Mouse (Mus musculus): ENCODE data around the gene Arid3c. TPM values are rescaled to one million over a fixed set of nuclear protein-coding genes. Genes with fewer than 3 reads are reported as not detected.
"Not testable (repeated sequence)": the region's sequence is repeated elsewhere in the genome, so short reads cannot be mapped to it uniquely, and the experiment has no call there.

The Arid3c gene
- polyA plus RNA-seq, 1 experiment from 2014 or later, result not detected

DNA sequence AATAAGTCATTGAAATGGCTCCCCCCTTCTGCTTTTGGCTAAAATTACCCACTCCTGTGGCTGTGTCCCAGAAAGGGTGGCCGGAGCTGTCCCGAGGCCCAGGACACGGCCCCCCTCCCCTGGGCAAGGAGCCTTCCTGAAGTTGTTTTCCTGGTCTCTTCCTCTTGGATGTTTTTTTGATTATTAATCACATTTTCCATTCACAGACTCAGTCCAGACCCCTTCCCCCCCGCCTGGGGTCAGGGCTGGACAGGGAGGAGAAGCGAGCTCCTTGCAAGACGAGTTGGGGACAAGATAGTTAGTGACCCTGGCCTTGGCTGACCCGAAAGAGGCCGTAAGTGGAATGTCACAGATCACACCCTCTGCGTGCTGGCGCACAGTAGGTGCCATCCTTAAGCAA, 31.2 kb downstream of the Arid3c start, which contains the start of gene Il11ra1:
Il11ra1 (plus strand) TSS at position 207 of the 400 bp plus-strand sequence.
- not testable (repeated sequence) for H3K36me3 ChIP-seq; H3K9me3 ChIP-seq; H3K4me1 ChIP-seq; H3K9ac ChIP-seq; H3K27me3 ChIP-seq; H3K4me3 ChIP-seq; H3K27ac ChIP-seq; ATAC-seq (ENCODE audit: borderline replicate concordance, extremely low read depth, low FRiP score, low TSS enrichment)
- H3K4me2 ChIP-seq, result peak within 1 kb of the TSS; percentile 24; the same call in 1 of the 2 replicates
- 69% methylated on average over 10 of the region's 10 CpGs for WGBS

GRCm38 (mm10) chr4:41698421-41699016, 32.4 kb downstream of the Arid3c start:
- H3K4me2 ChIP-seq, result peak overlapping the region; percentile 24; the same call in 1 of the 2 replicates
- H3K9me3 ChIP-seq; H3K27ac ChIP-seq; ATAC-seq (ENCODE audit: borderline replicate concordance, extremely low read depth, low FRiP score, low TSS enrichment); H3K27me3 ChIP-seq; H3K4me1 ChIP-seq; H3K4me3 ChIP-seq; H3K36me3 ChIP-seq; H3K9ac ChIP-seq: not testable (repeated sequence)
- 5% methylated on average over 25 of the region's 32 CpGs for WGBS

DNA sequence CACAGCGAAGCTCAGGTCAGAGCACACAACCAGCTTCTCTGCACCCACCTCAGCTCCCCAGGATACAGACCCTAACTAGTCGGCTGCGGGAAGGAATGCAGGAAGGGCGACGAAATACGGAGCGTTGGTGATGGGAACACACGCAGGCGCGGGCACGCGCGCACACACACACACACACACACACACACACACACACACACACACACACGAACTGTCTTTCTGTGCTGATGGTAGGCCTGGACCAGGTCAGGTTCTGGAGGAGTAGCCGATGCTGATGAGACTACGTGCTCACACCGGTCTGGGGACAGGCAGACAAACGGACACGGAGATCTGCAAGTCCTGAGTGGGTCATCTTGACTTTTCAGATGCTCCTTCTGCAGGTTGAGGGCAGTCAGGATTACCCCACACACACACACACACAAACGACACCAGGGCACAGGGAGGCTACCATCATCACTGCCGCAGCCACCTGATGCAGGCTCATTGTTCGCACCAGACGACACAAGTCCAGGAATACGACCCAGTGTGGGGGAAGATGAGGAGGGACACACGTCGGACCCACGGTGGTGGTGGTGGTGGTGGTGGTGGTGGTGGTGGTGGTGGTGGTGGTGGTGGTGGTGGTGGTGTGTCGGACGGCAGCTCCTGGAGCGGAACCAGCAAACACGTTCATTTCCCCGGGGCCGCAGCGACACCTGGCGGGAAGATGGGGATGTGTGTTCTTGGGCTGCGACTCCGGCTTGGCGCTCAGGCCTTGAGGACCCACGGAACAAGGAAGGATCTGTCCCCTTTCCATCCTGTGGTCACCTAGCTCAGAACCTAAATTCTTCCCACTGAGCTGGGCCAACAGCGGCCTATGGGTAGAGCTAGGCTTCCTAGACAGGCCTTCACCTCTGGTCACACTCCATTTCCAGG, 33.8 kb downstream of the Arid3c start, which contains the start of gene Cntfr:
Cntfr (minus strand) TSS at position 160 of the 912 bp plus-strand sequence.
- not testable (repeated sequence) for H3K27ac ChIP-seq; H3K9ac ChIP-seq; H3K9me3 ChIP-seq; H3K27me3 ChIP-seq; H3K4me3 ChIP-seq; H3K4me1 ChIP-seq; H3K36me3 ChIP-seq; ATAC-seq (ENCODE audit: borderline replicate concordance, extremely low read depth, low FRiP score, low TSS enrichment)
- WGBS, result 14% methylated on average over 24 of the region's 40 CpGs
- H3K4me2 ChIP-seq, result peak within 1 kb of the TSS; percentile 50

DNA sequence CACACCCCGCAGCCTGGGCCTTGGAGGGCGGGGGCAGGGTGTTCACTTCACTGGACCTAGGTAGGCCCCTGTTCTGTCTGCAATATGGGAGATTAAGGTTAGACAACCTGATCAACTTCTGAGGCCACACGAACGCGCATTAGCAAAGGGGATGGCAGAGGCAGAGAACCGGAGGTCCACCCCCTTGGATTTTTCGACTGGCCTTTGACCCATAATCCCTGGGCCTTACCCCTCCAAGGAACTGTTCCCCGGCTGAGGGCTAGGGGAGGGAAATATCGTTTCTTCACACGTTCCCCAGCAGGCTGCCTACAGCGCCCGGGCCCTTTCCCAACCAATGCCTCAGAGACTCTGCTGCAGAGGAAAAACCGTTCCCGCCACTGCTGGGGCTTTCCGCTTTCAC, 34.5 kb downstream of the Arid3c start:
- not testable (repeated sequence) for H3K36me3 ChIP-seq; ATAC-seq (ENCODE audit: borderline replicate concordance, extremely low read depth, low FRiP score, low TSS enrichment); H3K27ac ChIP-seq; H3K4me3 ChIP-seq; H3K4me1 ChIP-seq; H3K9me3 ChIP-seq; H3K27me3 ChIP-seq; H3K9ac ChIP-seq; H3K4me2 ChIP-seq
- 15% methylated on average over 11 of the region's 15 CpGs for WGBS

DNA sequence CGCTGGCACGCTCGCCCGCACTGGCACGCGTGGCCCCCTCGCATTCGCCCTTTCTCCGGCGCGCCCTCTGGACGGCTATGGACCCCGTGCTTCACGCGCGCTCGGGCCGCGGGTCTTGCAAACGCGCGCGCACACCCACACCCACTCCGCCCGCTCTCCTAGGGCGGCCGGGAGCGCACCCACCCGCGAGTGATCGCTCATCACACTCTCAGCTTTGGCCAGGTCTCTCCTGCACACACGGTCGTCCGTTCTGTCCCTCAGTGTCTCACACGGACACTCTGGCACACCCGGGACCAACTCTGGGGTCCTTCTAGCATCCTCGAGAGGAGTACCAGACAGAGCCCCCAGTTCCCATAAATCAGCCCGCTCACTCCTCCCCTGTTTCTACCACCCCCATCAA, 35.1 kb downstream of the Arid3c start:
- H3K9ac ChIP-seq; H3K9me3 ChIP-seq; H3K4me3 ChIP-seq; H3K27me3 ChIP-seq; H3K27ac ChIP-seq; ATAC-seq (ENCODE audit: borderline replicate concordance, extremely low read depth, low FRiP score, low TSS enrichment); H3K36me3 ChIP-seq; H3K4me1 ChIP-seq: not testable (repeated sequence)
- 1% methylated on average over 18 of the region's 38 CpGs for WGBS
- H3K4me2 ChIP-seq, result peak overlapping the region; percentile 50

- not testable (repeated sequence) for H3K27ac ChIP-seq; H3K36me3 ChIP-seq; H3K4me2 ChIP-seq; H3K9ac ChIP-seq; H3K9me3 ChIP-seq; ATAC-seq (ENCODE audit: borderline replicate concordance, extremely low read depth, low FRiP score, low TSS enrichment); H3K4me1 ChIP-seq; H3K4me3 ChIP-seq; H3K27me3 ChIP-seq
- 23% methylated on average over 4 of the region's 4 CpGs for WGBS
These were observed 37.4 kb downstream of the Arid3c start for GRCm38 (mm10) chr4:41693511-41693910.

GRCm38 (mm10) chr4:41690014-41690413, 40.9 kb downstream of the Arid3c start:
- H3K9me3 ChIP-seq, H3K27me3 ChIP-seq, H3K27ac ChIP-seq, H3K4me2 ChIP-seq, H3K4me3 ChIP-seq, H3K36me3 ChIP-seq, H3K4me1 ChIP-seq, H3K9ac ChIP-seq: not testable (repeated sequence)
- peak; percentile 47; the same call in 1 of the 2 replicates for ATAC-seq (ENCODE audit: borderline replicate concordance, extremely low read depth, low FRiP score, low TSS enrichment)
- WGBS, result no CpG with 5 or more reads among the region's 4 CpGs

DNA sequence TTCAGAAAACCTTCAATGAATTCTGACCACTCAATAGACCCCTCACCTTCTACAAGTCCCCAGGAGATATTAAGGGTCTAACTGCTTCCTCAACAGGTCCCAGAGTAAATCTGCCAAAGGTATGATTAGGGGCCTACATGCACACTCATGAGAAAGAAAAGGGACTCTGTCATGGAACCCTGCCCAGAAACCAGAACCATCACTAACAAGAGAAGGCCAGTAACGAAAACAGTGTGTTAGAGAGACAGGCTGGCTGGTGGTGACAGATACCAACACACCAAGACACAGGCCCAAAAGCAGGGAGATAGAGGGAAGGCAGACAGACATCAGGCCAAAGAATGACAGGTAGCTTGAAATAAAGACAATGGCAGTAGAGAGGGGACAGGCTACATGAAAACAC, 42.4 kb downstream of the Arid3c start:
- not testable (repeated sequence) for H3K4me3 ChIP-seq; ATAC-seq (ENCODE audit: borderline replicate concordance, extremely low read depth, low FRiP score, low TSS enrichment); H3K36me3 ChIP-seq; H3K4me1 ChIP-seq; H3K4me2 ChIP-seq; H3K9ac ChIP-seq; H3K9me3 ChIP-seq; H3K27me3 ChIP-seq
- peak overlapping the region; percentile 70 for H3K27ac ChIP-seq
- WGBS, result 27% methylated on average over 1 of the region's 1 CpGs

DNA sequence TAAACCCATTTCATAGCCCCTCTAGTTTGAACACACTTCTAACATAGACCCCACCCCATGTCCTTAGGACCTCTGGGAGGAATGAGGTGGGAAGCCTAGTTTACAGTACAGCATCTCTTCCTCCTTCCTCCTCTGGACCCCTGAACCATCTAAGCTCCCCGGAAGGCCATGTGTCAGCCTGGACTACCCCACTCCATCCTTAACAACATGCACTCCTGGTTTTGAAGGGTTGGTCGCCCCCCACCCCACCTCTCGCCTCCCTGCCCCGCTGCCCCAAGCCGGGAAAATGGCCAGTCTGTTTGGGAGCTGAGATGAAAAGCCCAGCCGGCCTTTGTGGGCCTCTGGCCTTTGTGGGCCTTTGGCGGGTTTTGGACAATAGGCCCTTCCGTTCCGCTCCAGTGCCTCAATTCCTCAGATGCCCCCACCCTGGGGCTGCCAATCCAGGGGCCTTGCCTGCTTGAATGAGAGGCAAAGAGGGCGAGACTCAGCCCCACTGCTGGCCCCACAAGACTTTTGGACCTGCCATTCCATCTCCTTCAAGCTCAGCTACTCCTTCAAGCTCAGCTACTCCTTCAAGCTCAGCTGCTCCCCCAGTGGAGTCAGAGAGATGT, 45.0 kb downstream of the Arid3c start:
- not testable (repeated sequence) for H3K27ac ChIP-seq; H3K36me3 ChIP-seq; H3K4me2 ChIP-seq; H3K27me3 ChIP-seq; ATAC-seq (ENCODE audit: borderline replicate concordance, extremely low read depth, low FRiP score, low TSS enrichment); H3K9ac ChIP-seq; H3K9me3 ChIP-seq; H3K4me3 ChIP-seq
- 65% methylated on average over 10 of the region's 10 CpGs for WGBS
- peaks cover 18% of the 10 kb centered on the region for H3K4me1 ChIP-seq

DNA sequence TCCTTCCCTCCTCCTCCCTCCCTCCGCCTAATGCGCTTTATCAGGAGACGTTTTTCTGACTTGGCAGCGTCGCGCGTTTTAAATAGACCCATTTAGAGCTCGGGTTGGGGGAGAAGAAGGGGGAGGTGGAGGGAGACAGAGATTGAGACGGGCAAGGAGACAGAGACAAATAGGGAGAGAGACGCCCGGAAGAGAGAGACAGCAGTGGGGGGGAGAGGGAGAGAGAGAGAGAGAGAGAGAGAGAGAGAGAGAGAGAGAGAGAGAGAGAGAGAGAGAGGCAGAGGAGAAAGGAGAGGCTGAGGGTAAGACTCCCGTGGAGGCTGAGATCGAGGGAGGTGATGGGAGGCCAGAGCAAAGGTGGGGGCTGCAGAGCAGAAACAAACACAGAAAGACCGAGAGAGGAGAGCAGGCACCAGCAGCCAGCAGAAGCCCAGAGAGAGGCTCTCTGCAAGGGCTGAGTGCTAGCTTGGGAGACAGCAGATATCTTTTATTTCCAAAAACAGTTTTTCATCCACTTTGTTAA, 46.0 kb downstream of the Arid3c start:
- not testable (repeated sequence) for H3K27me3 ChIP-seq; H3K36me3 ChIP-seq; H3K27ac ChIP-seq; H3K9me3 ChIP-seq; ATAC-seq (ENCODE audit: borderline replicate concordance, extremely low read depth, low FRiP score, low TSS enrichment); H3K4me3 ChIP-seq; H3K9ac ChIP-seq
- Histone ChIP-seq H3K4me2 (peak overlapping the region; percentile 35), H3K4me1 (peaks cover 18% of the 10 kb centered on the region)
- WGBS, result 1% methylated on average over 14 of the region's 14 CpGs

DNA sequence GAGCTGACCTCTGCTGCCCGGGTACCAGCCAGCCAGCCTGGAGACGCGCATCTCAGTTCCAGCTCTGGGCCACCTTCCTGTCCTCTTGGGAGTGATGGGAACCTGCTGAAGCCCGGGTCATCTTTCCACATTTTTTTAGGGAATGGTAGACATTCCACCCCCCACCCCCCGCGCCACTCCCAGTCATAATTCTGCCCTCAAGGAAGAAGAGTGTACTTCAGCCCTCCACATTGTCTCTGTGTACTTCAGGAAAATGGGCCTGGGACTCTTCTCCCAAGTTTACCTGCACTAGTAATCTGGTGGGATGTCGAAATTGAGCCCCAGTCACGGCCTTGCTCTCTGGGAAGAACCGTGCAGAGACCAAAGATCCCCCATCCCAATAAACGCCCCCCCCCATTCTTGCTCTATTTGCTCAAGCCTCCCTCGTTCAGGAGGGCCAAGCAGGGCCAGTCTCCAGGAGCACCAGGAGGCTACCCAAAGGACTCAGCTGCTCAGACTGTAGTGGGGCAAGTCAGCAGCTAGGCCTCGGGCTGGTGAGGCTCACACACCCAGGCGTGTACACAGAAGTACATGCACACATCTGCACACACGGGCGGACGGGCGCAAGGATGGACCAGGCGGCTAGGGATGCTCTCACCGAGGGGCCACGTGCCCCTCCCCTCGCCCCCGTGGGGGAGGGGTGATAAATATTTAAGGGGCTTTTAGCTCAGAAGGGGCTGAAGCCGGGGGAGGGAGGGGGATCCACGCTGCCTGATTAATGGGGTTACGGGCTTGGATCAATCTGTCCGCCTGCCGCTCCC, 46.6 kb downstream of the Arid3c start:
- not testable (repeated sequence) for H3K4me3 ChIP-seq; H3K9me3 ChIP-seq; H3K27ac ChIP-seq; H3K27me3 ChIP-seq; H3K36me3 ChIP-seq; H3K9ac ChIP-seq; ATAC-seq (ENCODE audit: borderline replicate concordance, extremely low read depth, low FRiP score, low TSS enrichment)
- 5% methylated on average over 27 of the region's 27 CpGs for WGBS
- Histone ChIP-seq H3K4me1 (peaks cover 25% of the 10 kb centered on the region), H3K4me2 (peak overlapping the region; percentile 35)
